Mouse (Mus musculus) frontal cortex, postnatal 10 days (tissue): Measurements from ENCODE around the gene Whrn.

Experiments used
- DNase-seq, 2 experiments: peaks; one replicate each; pipeline ENCODE4 v3.0.0; 2022; ENCODE audit warnings: low spot score in 2 of 2, mixed read lengths in 1 of 2

Gene Whrn

GRCm38 (mm10) chr4:63382676-63383369 is 113.0 kb downstream of the Whrn start:
- no peak for DNase-seq

- no peak for DNase-seq
Observed at GRCm38 (mm10) chr4:63377483-63377882, 118.3 kb downstream of the Whrn start.

- no peak for DNase-seq
Observed at GRCm38 (mm10) chr4:63375367-63375766, 120.4 kb downstream of the Whrn start.

GRCm38 (mm10) chr4:63374331-63374730 is 121.5 kb downstream of the Whrn start:
- DNase-seq, result no peak

GRCm38 (mm10) chr4:63373404-63373803 is 122.4 kb downstream of the Whrn start:
- DNase-seq, result no peak

GRCm38 (mm10) chr4:63371890-63372289 is 123.9 kb downstream of the Whrn start:
- no peak for DNase-seq

- no peak for DNase-seq
Observed at GRCm38 (mm10) chr4:63370897-63371296, 124.9 kb downstream of the Whrn start.

GRCm38 (mm10) chr4:63368577-63368976 is 127.2 kb downstream of the Whrn start:
- peak; percentile 58 to 84 for DNase-seq
